Mouse (Mus musculus): ENCODE results near the gene Ndufs5.

The Ndufs5 gene

DNA sequence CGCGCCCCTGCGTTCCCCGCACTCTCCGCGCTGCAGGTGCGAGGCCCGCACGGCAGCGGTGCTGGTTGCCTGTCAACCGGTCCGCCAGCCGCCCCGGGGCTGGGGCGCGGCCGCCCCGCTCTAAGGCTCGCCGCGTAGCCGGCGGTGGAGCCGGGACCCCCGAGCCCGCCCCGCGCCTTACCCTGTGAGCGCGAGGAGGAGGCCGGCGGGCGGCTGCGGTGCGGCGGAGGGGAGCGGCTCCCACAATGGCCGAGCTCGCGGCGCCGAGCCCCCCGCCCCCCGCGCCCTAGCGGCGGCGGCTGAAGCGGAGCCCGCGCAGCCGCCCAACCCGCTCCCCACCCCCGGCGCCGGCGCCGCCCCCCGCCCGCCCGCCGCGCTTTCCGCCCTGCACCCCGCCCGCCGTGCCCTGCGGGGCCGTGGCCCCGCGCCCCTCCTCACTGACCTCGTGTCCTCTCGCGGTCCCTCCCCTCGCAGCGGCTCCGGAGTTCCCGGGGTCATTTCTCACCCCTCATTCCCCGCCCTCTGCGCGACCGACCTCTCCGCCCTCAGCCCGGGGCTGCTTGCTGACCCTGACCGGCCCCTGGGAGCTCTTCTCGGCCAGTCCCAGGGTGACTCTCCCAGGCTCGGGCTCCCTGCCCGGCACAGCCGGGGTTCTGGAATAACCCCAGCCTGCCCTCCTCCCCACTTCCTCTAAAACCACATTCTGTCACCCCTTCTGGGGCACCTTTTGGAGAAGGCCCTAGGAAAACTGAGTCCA lies 30.8 kb downstream of the Ndufs5 start:
- peak; percentile 46 to 70 for DNase-seq

DNA sequence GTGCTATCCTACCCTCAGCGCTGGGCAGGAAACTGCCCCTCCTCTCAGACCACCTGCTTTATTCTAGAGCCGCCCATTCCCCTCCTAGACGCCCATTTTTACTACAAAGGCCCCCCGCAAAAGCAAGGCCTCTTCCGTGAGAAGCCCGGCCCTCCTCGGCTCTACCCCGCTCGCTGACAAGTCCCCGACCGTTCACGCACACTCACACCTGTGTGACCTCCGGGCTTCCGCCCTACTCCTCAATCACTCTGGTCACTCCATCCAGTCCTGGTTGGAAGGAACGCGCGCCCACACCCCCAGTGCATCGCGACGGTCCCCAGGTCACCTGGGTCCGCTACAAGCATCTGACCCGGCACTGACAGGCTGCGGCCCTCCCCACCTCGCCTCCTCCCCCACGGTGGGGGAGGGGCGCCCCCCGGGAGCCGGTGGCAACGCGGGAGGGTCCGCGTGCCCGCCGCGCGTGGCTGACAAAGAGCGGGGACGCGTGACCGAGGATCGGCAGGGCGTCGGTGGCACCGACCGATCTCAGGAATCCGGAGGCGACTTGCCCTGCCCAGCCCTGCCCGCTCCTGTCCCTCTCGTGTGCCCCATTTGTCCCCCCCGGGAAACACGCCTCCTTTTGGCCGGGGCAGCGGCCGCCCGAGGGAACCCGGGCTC lies 31.5 kb downstream of the Ndufs5 start:
- peak in 1 of 2 experiments; percentile 51 for DNase-seq

DNA sequence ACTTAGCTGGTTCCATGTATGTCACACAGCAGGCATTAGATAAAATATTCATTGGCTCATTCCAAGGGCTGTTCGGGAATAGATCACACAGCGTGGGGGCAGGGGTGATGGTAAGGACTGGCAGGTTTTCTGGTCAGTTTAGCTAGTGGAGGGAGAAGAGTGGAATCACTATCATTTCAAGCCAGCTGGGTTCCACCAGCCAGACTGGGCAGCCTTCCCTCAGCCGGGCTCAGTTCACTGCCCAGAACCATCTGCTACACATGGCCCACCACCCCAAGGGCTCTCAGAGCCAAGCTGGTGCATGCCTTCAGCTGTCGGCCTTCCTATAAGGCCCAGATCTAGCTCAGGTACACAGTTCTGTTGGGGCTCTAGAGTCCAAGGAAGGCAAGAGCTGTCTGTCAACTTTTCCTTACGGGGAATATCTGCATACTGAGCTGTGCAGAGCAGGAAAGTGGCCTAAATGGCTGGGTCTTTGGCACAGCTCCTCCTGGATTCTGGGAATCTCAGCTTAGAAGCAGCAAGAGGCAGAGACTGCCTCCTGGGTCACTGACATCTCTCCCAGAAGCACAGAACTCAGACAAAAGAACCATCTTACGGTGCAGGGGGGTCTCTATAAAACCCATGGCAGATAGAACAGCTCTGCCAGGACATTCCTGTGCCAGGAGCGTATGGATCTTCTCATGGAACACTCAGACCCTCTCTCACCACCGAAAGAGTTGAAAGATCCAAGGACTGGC lies 32.3 kb downstream of the Ndufs5 start:
- no peak for DNase-seq

DNA sequence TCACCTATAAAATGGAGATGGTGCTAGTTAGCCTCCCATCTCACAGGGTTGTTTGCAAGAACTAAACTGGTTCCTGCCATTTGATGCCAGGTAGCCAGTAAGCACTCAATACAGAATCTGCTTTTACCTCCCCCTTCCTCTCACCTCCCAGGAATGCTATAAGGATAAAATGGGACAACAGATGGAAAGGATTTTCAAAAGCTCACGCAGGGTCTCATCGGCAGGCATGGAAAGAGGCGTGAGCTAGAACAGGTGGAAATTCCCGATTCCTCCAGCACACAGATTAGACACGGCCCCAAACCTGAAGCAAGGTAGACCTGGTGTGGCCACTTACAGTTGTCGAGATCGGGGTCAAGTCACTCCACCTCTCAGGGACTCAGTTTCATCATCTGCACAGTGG lies 33.0 kb downstream of the Ndufs5 start:
- DNase-seq, result no peak

DNA sequence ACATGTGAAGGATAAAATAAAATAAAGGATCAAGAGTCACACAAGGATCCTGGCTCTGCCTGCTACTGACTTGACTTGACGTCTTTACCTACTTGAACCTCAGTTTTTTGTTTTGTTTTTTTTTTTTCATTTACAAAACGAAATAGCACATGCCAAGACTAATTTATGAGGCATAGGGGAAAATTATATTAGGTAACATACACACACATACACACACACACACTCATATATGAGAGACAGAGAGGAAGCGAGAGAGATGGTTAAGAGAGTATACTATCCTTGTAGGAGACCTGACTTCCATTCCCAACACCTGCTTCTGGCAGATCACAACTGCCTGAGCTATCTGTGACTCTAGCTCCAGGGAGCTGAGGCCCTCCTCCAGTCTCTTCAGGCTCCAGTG lies 33.7 kb downstream of the Ndufs5 start, which contains the start of gene Macf1:
Gene Macf1, minus strand, starts transcription at position 101 of the 400 bp plus-strand sequence.
- DNase-seq, result no peak

GRCm38 (mm10) chr4:123682291-123682690 lies 35.7 kb downstream of the Ndufs5 start:
- no peak for DNase-seq

GRCm38 (mm10) chr4:123680962-123681361 lies 37.0 kb downstream of the Ndufs5 start:
- no peak for DNase-seq

DNA sequence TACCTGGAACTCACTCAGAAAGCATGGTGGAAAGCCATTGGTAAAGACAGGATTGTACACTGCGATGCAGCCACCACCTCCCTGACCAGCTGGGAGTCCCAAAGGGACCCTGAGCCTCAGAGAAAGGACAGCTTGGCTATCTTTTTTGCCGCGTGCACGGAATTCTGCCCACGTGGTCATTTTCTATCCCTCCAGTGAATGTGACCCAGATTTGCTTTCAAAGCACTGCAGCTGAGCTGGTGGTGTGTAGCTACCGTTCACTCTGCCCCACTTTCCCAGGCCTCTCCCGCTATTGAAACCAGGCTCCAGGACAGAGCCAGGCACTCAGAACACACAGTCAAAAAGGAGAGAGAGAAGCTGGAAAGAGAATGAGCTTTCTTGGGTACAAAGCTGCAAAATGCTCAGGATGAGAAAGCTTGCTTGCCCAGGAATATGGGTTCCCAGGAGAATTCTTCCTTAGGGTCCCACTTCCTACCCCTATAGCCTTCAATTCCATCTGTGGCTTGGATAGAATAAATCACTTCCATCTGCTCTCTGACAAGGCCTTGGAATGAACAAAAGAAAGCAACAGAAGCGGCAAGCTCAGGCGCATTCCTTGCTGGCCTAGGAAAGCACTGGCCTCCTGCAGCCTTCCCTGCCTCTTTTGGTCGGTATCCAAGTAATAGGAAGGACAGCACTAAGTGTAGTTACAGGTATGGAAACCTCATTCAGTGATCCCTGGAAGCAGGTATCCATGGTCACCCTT lies 40.8 kb downstream of the Ndufs5 start:
- peak in 1 of 2 experiments; percentile 31 for DNase-seq

GRCm38 (mm10) chr4:123670598-123670997 lies 47.4 kb downstream of the Ndufs5 start:
- no peak for DNase-seq

DNA sequence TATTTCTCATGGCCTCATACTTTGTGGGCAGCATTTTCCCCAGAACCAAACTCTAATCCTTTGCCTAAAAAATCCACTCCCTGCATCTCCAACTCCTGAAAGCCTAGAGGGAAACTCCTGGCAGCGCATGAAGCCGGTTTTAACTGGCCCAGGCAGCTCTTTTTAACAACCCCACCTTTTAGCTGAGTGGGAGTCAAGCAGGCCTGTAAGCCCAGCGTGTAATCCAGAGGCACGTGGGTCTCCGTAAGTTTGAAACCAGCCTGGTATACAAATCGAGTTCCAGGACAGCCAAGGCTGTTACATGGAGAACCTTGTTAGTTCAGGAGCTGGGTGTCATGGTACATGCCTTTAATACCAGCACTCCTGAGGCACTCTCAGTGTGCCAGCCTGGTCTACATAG lies 48.3 kb downstream of the Ndufs5 start:
- no peak for DNase-seq

DNA sequence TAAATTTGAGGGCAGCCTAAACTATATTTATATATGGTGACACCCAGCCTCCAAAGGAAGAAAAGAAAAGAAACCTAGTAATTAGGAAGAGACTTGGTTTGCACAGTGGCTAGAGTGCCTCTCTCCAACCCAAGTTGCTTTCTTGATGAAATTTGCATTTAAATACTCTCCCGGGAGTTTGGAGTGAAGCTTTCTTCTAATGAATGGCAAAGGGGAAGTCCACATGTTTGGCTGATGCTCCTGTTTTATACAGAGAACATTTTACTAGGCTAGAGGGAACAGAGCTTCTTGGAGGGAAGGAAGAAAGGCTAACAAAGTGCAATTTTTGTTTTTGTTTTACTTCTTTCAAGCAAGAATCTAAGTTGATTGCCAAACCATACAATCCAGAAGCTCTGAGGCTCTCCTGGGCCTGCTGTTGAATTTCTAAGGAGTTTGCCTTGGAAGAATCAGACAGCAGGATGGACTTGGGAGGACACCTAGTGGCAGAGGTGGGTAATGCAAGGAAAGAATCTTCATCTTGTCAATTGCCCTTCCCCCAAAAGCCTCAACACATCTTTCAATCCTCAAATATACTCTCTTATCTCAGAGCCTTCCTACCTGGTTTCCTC lies 50.6 kb downstream of the Ndufs5 start:
- DNase-seq, result peak; percentile 41 to 85

GRCm38 (mm10) chr4:123666517-123666916 lies 51.5 kb downstream of the Ndufs5 start:
- no peak for DNase-seq

GRCm38 (mm10) chr4:123665681-123666278 lies 52.2 kb downstream of the Ndufs5 start:
- peak in 1 of 2 experiments; percentile 20 for DNase-seq

DNA sequence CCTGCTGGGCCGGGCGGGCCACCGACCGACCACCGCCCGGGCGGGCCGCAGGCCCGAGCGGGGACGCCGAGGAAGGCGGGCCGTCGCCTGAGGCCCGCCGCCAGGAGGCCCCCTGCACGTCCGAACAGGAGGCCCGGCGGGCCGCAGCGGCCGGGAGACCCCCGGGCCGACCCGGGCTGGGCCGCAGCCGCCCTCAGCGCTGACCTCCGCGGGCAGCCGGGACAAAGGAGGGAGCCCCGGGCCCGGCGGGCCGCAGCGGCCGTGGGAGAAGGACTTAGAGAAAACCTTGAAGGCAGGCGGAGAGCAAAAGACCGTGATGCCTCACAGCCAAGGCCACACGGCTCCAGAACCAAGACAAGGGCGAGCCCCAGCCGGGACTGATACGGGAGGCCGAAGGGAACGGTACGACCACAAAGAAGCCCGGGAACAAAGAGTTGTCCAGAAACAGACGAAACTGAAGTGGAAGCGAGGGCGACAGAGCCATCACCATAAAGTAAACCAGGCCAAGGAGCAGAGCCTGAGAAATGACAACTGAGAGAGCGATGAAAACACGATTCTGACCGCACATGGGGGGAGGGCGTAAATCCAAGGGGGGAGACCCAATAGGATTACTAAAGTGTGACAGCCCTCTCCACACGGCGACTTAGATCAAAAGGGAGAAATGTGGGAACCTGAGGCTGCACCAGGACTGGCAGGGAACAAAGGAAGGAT lies 52.9 kb downstream of the Ndufs5 start:
- peak in 1 of 2 experiments; percentile 61 for DNase-seq

GRCm38 (mm10) chr4:123664021-123664950 lies 53.7 kb downstream of the Ndufs5 start:
- DNase-seq, result peak; percentile 80 to 88

GRCm38 (mm10) chr4:123663688-123663965 lies 54.4 kb downstream of the Ndufs5 start:
- DNase-seq, result peak; percentile 48 to 54

- DNase-seq, result peak; percentile 24 to 27
These were observed 54.9 kb downstream of the Ndufs5 start for GRCm38 (mm10) chr4:123662914-123663687.

Data from lung, postnatal 4 days (tissue).